ENCODE assay signal across 29 mouse cellular contexts in genomic region chr16:78583968-78584367, GRCm38 (mm10).
"Had no signal": no experiment of that assay in that cellular context is flagged by ENCODE, and none has a peak within 500 bp of the region (broad histone marks: within the 10 kb centered on the region; RNA-seq: fewer than 3 reads in every experiment).

No protein-coding gene starts in this region.

- H3K27me3 ChIP-seq: heart, embryonic 12.5 days; heart, embryonic 13.5 days; heart, embryonic 15.5 days; hindbrain, embryonic 12.5 days; hindbrain, embryonic 13.5 days; hindbrain, embryonic 15.5 days; intestine, embryonic 15.5 days; kidney, embryonic 15.5 days had no signal

- H3K36me3 ChIP-seq: heart, embryonic 10.5 days; heart, embryonic 12.5 days; heart, embryonic 13.5 days; heart, embryonic 15.5 days; hindbrain, embryonic 10.5 days; hindbrain, embryonic 12.5 days; hindbrain, embryonic 13.5 days; hindbrain, embryonic 15.5 days; intestine, embryonic 15.5 days; kidney, embryonic 15.5 days had no signal

- H3K4me2 ChIP-seq: heart, embryonic 11.5 days; heart, embryonic 12.5 days; heart, embryonic 13.5 days; heart, embryonic 15.5 days; hindbrain, embryonic 12.5 days; hindbrain, embryonic 13.5 days; hindbrain, embryonic 14.5 days; hindbrain, embryonic 15.5 days; intestine, embryonic 15.5 days; kidney, embryonic 15.5 days had no signal

- H3K4me3 ChIP-seq: heart, embryonic 10.5 days; heart, embryonic 12.5 days; heart, embryonic 13.5 days; heart, embryonic 15.5 days; hindbrain, embryonic 10.5 days; hindbrain, embryonic 12.5 days; hindbrain, embryonic 13.5 days; hindbrain, embryonic 15.5 days; intestine, embryonic 15.5 days; kidney, embryonic 15.5 days; layer of hippocampus, adult 2 months had no signal

- DNase-seq: heart, postnatal 10 days; heart, postnatal 14 days; heart, postnatal 36 days; heart, postnatal 4 days; kidney, adult 11 months; kidney, adult 18-20 months; kidney, adult 2 months; kidney, adult 8-10 months; kidney, adult 9 months; kidney, postnatal 10 days; kidney, postnatal 14 days; kidney, postnatal 25 days; kidney, postnatal 36 days; kidney, postnatal 4 days; layer of hippocampus, adult 9-11 months; layer of hippocampus, postnatal 36 days had no signal
